Mouse (Mus musculus) lung, embryonic 14.5 days (tissue): ENCODE data around the gene Dcbld1. TPM values are rescaled to one million over a fixed set of nuclear protein-coding genes. Genes with fewer than 3 reads are reported as not detected.

Experiments used
- ATAC-seq: fragments of 200-750 bp; cut with Nextera tagmentation; 2 replicates; pipeline ENCODE4 v1.8.0; 2017; ENCODE audit warnings: mild to moderate bottlenecking, moderate TSS enrichment, moderate library complexity; ENCODE audit not compliant: insufficient read depth
- DNase-seq: peaks from one replicate; pipeline ENCODE4 v3.0.0-alpha.2; 2015
- H3K27ac ChIP-seq: fragments of 300-500 bp; sonication (generic); 2 replicates; pipeline ENCODE4 v1.5.1; 2014; ENCODE audit warnings: low read depth, mild to moderate bottlenecking, moderate library complexity
- H3K27me3 ChIP-seq: fragments of 300-500 bp; sonication (generic); 2 replicates; pipeline ENCODE4 v1.6.1; 2014; ENCODE audit warnings: low read length, control low read depth; ENCODE audit not compliant: insufficient read depth
- H3K36me3 ChIP-seq: fragments of 300-500 bp; sonication (generic); 2 replicates; pipeline ENCODE4 v1.6.1; 2014; ENCODE audit warnings: control low read depth; ENCODE audit not compliant: insufficient read depth
- H3K4me1 ChIP-seq: fragments of 300-500 bp; sonication (generic); 2 replicates; pipeline ENCODE4 v1.6.1; 2014; ENCODE audit warnings: antibody characterized with exemption, control low read depth; ENCODE audit not compliant: insufficient read depth
- H3K4me2 ChIP-seq: fragments of 300-500 bp; sonication (generic); 2 replicates; pipeline ENCODE4 v1.6.1; 2014; ENCODE audit warnings: mild to moderate bottlenecking
- H3K4me3 ChIP-seq: fragments of 300-500 bp; sonication (generic); 2 replicates; pipeline ENCODE4 v1.5.1; 2014; ENCODE audit warnings: low read depth, low read length
- H3K9ac ChIP-seq: fragments of 300-500 bp; sonication (generic); 2 replicates; pipeline ENCODE4 v1.6.1; 2014
- H3K9me3 ChIP-seq: fragments of 300-500 bp; sonication (generic); 2 replicates; pipeline ENCODE4 v1.6.1; 2016; ENCODE audit warnings: low read depth, low read length, control low read depth
- CTCF ChIP-seq: IDR thresholded peaks from 2 replicates; pipeline ENCODE4 v1.5.1; 2016; ENCODE audit warnings: antibody characterized with exemption, low read depth
- WGBS: fragments of 180-500 bp; shearing (Covaris S2); extraction: QIAGEN DNeasy Blood & Tissue Kit; methylation state at CpG from one replicate; pipeline ENCODE4 v1.1.7; 2014; 5-methylcytosine and 5-hydroxymethylcytosine counted together
- polyA plus RNA-seq: library from polyadenylated mRNA; unstranded; fragments of >200 nt; fragmentation: Nextera tagmentation; extraction: Ambion mirVana; gene quantifications from 2 replicates; pipeline ENCODE4 v1.2.1, GENCODE M21; 2014

Gene Dcbld1
- polyA plus RNA-seq, 1 experiment from 2014 or later = 24.5 TPM

DNA sequence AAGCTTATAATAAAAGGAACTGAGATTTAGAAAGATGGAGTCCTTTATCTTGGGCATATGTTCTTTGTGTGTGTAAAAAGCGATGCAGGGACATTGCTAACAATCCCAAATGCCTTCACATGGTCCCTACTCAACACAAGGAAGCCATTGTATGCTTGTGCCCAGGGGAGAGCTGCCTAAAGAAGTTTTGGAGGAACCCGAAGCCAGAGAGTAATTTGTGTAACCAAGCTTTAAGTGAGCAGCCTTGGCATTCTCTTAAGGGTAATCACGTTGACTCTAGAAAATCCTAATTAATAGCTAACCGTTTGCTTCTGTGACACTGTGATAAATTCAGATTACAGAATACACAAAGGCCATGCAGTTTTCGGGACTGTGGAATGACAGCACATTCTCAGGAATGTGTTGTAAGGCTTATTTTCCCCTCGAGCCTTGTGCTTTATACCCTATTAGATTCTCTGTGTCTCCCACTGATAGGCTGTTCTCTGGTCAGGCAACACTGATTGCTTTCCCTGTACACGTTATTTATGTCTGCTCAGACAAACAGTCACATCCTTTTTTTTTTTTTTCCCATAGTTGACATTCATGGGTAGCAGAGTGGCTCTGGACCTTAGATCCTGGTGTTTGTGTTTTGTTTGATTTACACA lies 9.4 kb downstream of the Dcbld1 start:
- ATAC-seq = no peak
- WGBS = 41% methylated on average over 7 of the region's 7 CpGs

DNA sequence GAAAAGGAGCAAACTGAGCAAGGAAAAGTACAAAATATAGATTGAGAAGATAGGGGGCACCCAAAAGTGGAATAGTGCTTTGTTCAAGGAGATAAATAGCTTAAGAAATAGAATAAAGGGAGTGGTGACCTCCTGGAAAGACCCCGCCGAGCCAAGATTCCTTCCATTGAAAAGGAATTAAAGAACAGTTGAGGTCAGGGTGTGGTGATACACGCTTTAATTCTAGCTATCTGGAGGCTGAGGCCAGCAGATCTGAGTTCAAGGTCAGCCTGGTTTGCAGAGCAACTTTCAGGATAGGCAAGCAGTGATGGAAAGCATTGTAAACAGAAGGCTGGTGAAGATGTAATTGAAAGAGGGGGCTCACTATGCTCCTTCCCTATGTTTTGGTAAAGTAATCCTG lies 12.8 kb downstream of the Dcbld1 start:
- no peak for TF ChIP-seq CTCF
- no peaks in the 10 kb centered on the region for H3K9me3 ChIP-seq
- no peak overlapping the region for H3K9ac ChIP-seq
- no peak overlapping the region for H3K4me2 ChIP-seq
- H3K27ac ChIP-seq = no peak overlapping the region
- H3K4me1 ChIP-seq = no peaks in the 10 kb centered on the region
- ATAC-seq (no peak), DNase-seq (no peak)
- H3K36me3 ChIP-seq = no peaks in the 10 kb centered on the region
- no peak overlapping the region for H3K4me3 ChIP-seq
- WGBS = 83% methylated on average over 3 of the region's 3 CpGs
- no peaks in the 10 kb centered on the region for H3K27me3 ChIP-seq

More for the DNA sequence above, 9.4 kb downstream of the Dcbld1 start:
- Histone ChIP-seq H3K9ac (no peak overlapping the region), H3K27ac (no peak overlapping the region), H3K27me3 (no peaks in the 10 kb centered on the region), H3K4me2 (no peak overlapping the region), H3K9me3 (no peaks in the 10 kb centered on the region), H3K4me1 (no peaks in the 10 kb centered on the region), H3K4me3 (no peak overlapping the region), H3K36me3 (no peaks in the 10 kb centered on the region)
- no peak for DNase-seq
- no peak for TF ChIP-seq CTCF

DNA sequence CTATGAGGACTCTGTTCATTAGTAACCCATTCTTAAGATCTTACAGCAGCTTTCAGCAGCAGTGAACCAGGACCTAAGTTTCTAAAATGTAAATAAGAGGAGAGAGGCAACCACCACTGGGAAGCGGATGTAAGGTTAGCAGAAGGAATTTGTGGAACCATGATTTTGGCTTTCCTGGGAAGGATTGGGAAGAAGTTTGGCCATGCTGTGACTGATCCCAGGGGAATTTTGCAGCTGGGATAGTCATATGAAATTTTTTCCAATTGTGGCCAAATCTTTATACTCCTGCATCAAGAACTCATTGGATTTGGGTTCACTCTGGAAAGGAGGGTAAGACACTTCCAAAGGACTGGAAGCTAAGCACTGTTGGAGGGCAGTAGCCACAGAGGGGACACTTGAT lies 18.8 kb downstream of the Dcbld1 start:
- H3K36me3 ChIP-seq = no peaks in the 10 kb centered on the region
- no peak overlapping the region for H3K4me2 ChIP-seq
- ATAC-seq (no peak), DNase-seq (no peak)
- H3K4me1 ChIP-seq = no peaks in the 10 kb centered on the region
- no peak overlapping the region for H3K27ac ChIP-seq
- WGBS = 86% methylated on average over 1 of the region's 1 CpGs
- H3K9me3 ChIP-seq = no peaks in the 10 kb centered on the region
- no peaks in the 10 kb centered on the region for H3K27me3 ChIP-seq
- no peak for TF ChIP-seq CTCF
- no peak overlapping the region for H3K9ac ChIP-seq
- H3K4me3 ChIP-seq = no peak overlapping the region

DNA sequence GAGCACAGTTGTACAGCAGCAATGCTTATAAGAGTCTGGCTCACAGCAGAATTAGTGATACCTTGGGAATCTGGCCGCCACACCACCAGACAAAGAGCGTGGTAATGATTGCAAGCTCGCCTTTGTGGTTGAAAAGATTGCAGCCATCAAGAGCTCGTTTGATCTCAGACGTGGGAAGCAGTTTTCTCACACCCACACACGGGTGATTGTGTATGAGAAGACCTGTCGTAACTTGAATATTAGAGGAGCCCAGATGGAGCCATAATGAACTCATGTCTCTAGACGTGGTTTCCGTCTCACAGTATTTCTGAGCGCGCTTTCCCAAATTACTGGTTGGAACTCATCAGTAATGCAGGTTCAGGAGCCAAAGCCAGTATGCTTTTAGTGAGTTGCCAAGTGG lies 20.0 kb downstream of the Dcbld1 start:
- ATAC-seq (no peak), DNase-seq (no peak)
- Histone ChIP-seq H3K27me3 (no peaks in the 10 kb centered on the region), H3K4me3 (no peak overlapping the region), H3K36me3 (no peaks in the 10 kb centered on the region), H3K27ac (no peak overlapping the region), H3K4me1 (no peaks in the 10 kb centered on the region), H3K4me2 (no peak overlapping the region), H3K9me3 (no peaks in the 10 kb centered on the region), H3K9ac (no peak overlapping the region)
- no peak for TF ChIP-seq CTCF
- WGBS = 91% methylated on average over 11 of the region's 11 CpGs

DNA sequence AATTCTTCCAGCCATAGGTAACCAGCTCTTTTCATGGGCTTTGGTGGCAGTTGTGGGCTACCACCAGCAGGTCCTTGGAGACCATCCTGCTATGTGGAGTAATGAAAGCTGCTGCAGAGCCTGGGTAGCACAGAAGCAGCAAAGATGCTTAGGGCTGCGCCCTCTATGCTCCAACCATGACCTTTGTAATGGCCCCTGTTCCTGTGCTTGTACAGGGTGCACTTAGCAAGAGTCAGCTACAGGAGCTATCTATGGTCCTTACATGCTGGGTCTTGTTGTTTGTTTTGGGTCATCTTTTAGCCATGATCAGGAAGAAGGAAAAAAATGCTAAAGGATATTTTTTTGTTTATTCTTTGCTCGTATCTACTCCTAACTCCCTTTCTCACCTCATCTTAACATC lies 24.3 kb downstream of the Dcbld1 start:
- no peak for DNase-seq
- no peak overlapping the region for H3K27ac ChIP-seq
- H3K4me2 ChIP-seq = no peak overlapping the region
- no peaks in the 10 kb centered on the region for H3K27me3 ChIP-seq
- TF ChIP-seq CTCF = no peak
- H3K9ac ChIP-seq = no peak overlapping the region
- ATAC-seq = no peak
- 58% methylated on average over 2 of the region's 2 CpGs for WGBS
- H3K36me3 ChIP-seq = no peaks in the 10 kb centered on the region
- no peaks in the 10 kb centered on the region for H3K9me3 ChIP-seq
- H3K4me3 ChIP-seq = no peak overlapping the region
- no peaks in the 10 kb centered on the region for H3K4me1 ChIP-seq

DNA sequence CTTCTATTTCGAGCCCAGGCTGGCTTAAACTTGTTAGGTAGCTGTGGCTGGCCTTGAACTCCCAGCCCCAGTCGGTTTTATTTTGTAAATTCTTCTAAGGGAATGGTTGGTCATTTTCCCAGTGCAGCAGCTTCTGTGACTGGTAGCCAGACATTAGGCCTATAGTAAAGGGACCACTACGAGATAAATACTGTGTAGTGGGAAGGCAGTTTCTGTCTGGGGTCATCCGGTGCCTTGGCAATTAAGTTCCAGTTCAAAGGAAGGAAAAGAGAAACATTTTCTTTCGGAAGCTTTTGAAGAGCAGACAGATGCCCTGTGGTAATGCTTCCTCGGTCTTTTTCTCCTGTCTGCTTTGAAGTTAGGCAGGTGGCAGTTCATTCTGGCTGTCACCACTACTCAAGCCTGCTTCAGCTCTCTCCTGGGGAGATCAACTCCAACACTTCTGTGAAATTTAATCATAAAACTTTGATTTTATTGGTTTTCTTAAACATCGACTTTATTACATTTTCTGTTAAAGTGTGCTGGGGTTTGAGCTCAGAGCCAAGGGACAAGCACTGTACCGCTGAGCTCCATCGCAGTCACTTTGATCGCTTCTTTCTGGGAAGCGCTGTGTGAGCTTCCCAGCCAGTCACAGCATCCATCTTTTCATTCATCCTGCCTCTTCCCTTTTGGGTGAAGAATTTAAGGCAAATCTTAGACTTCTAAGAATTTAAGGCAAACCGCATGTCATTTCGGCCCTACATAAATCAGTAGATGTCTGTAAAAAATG lies 24.9 kb downstream of the Dcbld1 start:
- Histone ChIP-seq H3K27me3 (no peaks in the 10 kb centered on the region), H3K27ac (no peak overlapping the region), H3K4me3 (no peak overlapping the region), H3K4me1 (no peaks in the 10 kb centered on the region), H3K9ac (no peak overlapping the region), H3K36me3 (no peaks in the 10 kb centered on the region), H3K4me2 (no peak overlapping the region), H3K9me3 (no peaks in the 10 kb centered on the region)
- DNase-seq (no peak), ATAC-seq (no peak)
- no peak for TF ChIP-seq CTCF
- 49% methylated on average over 13 of the region's 13 CpGs for WGBS

DNA sequence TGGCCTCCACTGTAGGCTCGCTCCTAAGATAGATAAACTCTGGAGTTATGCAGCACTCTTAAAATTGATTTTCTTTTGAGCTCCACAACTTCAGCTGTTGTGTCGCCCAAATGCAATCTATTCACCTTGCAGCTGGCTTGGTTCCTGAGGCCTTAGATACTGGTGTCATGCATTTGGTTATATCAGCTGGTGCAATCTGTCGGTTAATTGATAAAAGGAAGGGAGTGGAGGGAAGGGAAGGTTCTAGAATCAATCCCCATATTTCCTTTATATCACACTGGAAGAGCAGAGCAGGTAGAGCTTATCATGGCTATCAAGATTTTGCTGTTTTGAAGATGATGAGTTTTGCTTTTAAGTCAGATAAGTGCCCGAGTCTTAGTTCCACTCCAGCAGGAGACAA lies 26.8 kb downstream of the Dcbld1 start:
- no peak for DNase-seq
- Histone ChIP-seq H3K9ac (no peak overlapping the region), H3K4me1 (no peaks in the 10 kb centered on the region), H3K27me3 (no peaks in the 10 kb centered on the region), H3K36me3 (peaks cover 5% of the 10 kb centered on the region; the same call in 1 of the 2 replicates), H3K4me3 (no peak overlapping the region), H3K4me2 (no peak overlapping the region), H3K27ac (no peak overlapping the region), H3K9me3 (no peaks in the 10 kb centered on the region)
- ATAC-seq = no peak
- no peak for TF ChIP-seq CTCF
- WGBS = 79% methylated on average over 4 of the region's 4 CpGs
